Comparison of ENCODE assay signal across 8 mouse cellular contexts in the genomic region with DNA sequence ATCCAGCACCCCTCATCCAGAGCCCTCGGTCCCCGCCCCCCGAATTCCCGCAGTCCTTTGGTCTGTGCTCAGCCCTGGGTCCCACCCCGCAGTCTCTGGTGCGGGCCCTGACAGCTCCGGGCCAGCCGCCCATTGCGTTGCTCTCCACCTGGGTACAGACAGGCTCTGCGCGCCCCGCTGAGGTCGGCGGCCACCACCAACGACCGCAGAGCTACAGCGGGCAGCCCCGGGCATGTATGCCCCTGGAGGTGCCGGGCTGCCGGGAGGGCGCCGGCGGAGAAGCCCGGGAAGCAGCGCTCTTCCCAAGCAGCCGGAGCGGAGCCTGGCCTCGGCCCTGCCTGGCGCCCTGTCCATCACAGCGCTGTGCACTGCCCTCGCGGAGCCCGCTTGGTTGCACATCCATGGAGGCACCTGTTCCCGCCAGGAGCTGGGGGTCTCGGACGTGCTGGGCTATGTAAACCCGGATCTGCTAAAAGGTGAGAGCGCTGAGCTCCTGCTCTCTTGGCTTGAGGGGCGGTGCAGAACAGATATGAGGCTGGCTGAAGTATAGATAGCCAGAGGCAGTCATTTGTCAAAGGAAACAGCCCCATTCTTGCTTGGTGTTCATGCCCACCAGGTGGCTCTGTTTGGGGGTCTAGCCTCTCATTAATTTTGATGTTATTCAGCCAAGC. TPM values are rescaled to one million over a fixed set of nuclear protein-coding genes. Genes with fewer than 3 reads are reported as not detected.
DNase-seq lines count a peak whose midpoint lies in the region; ATAC-seq and TF ChIP-seq lines count a peak whose summit lies in the region.

No protein-coding gene starts in this region.

- 1% methylated on average over 39 of the region's 39 CpGs for WGBS in embryonic facial prominence, embryonic 12.5 days
- 1% methylated on average over 39 of the region's 39 CpGs for WGBS in heart, embryonic 12.5 days
- under 1% methylated on average over 39 of the region's 39 CpGs for WGBS in kidney, embryonic 16.5 days
- WGBS in liver, embryonic 13.5 days (ENCODE audit: insufficient replicate concordance) = under 1% methylated on average over 39 of the region's 39 CpGs
- WGBS in neural tube, embryonic 11.5 days = 1% methylated on average over 39 of the region's 39 CpGs
- under 1% methylated on average over 38 of the region's 39 CpGs for WGBS in stomach, postnatal 0 days

- peak; percentile 69 for DNase-seq in A20 (ENCODE audit: low read depth, low spot score)
- DNase-seq in adrenal gland, adult 8-10 months = peak; percentile 39
- peak; percentile 56 for DNase-seq in liver, embryonic 13.5 days
- peak; percentile 37 for DNase-seq in neural tube, embryonic 11.5 days (ENCODE audit: low spot score)
- DNase-seq in stomach, postnatal 0 days (ENCODE audit: low spot score) = peak; percentile 59

- TF ChIP-seq CTCF in stomach, postnatal 0 days (IDR thresholded peaks at IDR 0.05; ENCODE audit: low read depth) = peak; percentile 59

- H3K36me3 ChIP-seq in embryonic facial prominence, embryonic 12.5 days = peaks cover 33% of the 10 kb centered on the region; the same call in 1 of the 2 replicates
- H3K36me3 ChIP-seq in heart, embryonic 12.5 days = peaks cover 33% of the 10 kb centered on the region
- H3K36me3 ChIP-seq in kidney, embryonic 16.5 days (ENCODE audit: insufficient read depth, low read length) = peaks cover 22% of the 10 kb centered on the region
- peaks cover 37% of the 10 kb centered on the region for H3K36me3 ChIP-seq in liver, embryonic 13.5 days
- peaks cover 8% of the 10 kb centered on the region; the same call in 1 of the 2 replicates for H3K36me3 ChIP-seq in neural tube, embryonic 11.5 days (ENCODE audit: control insufficient read depth, insufficient read depth, low read length)
- peaks cover 7% of the 10 kb centered on the region; the same call in 1 of the 2 replicates for H3K36me3 ChIP-seq in stomach, postnatal 0 days (ENCODE audit: control insufficient read depth, insufficient read depth, low read length)

- TF ChIP-seq EP300 in stomach, postnatal 0 days (optimal IDR thresholded peaks at IDR 0.05) = no peak

- H3K27ac ChIP-seq in embryonic facial prominence, embryonic 12.5 days = peak overlapping the region; percentile 41; the same call in 1 of the 2 replicates
- peak overlapping the region; percentile 69 for H3K27ac ChIP-seq in heart, embryonic 12.5 days (ENCODE audit: poor library complexity, severe bottlenecking)
- peak overlapping the region; percentile 80 for H3K27ac ChIP-seq in kidney, embryonic 16.5 days (ENCODE audit: low read length)
- peak overlapping the region; percentile 95 for H3K27ac ChIP-seq in liver, embryonic 13.5 days
- H3K27ac ChIP-seq in neural tube, embryonic 11.5 days (ENCODE audit: low read depth, low read length) = peak overlapping the region; percentile 0; the same call in 1 of the 2 replicates
- H3K27ac ChIP-seq in stomach, postnatal 0 days (replicated peaks) = peak overlapping the region; percentile 88

- no peaks in the 10 kb centered on the region for H3K9me3 ChIP-seq in embryonic facial prominence, embryonic 12.5 days
- no peaks in the 10 kb centered on the region for H3K9me3 ChIP-seq in heart, embryonic 12.5 days (replicated peaks)
- H3K9me3 ChIP-seq in kidney, embryonic 16.5 days (ENCODE audit: low read length) = no peaks in the 10 kb centered on the region
- H3K9me3 ChIP-seq in liver, embryonic 13.5 days (replicated peaks) = no peaks in the 10 kb centered on the region
- H3K9me3 ChIP-seq in neural tube, embryonic 11.5 days (ENCODE audit: control insufficient read depth, low read length) = no peaks in the 10 kb centered on the region
- no peaks in the 10 kb centered on the region for H3K9me3 ChIP-seq in stomach, postnatal 0 days (ENCODE audit: control insufficient read depth, low read length)

- H3K9ac ChIP-seq in embryonic facial prominence, embryonic 12.5 days = peak overlapping the region; percentile 89
- peak overlapping the region; percentile 91 for H3K9ac ChIP-seq in heart, embryonic 12.5 days
- peak overlapping the region; percentile 87 for H3K9ac ChIP-seq in kidney, embryonic 16.5 days (replicated peaks; ENCODE audit: low read length)
- peak overlapping the region; percentile 95 for H3K9ac ChIP-seq in liver, embryonic 13.5 days
- H3K9ac ChIP-seq in neural tube, embryonic 11.5 days (ENCODE audit: low read length) = peak overlapping the region; percentile 76
- H3K9ac ChIP-seq in stomach, postnatal 0 days (ENCODE audit: low read length) = peak overlapping the region; percentile 91

- ATAC-seq in embryonic facial prominence, embryonic 12.5 days (ENCODE audit: insufficient number of reproducible peaks, insufficient read depth, low FRiP score, low TSS enrichment) = peak; percentile 66
- ATAC-seq in heart, embryonic 12.5 days (ENCODE audit: insufficient number of reproducible peaks, low FRiP score) = peak; percentile 58
- ATAC-seq in kidney, embryonic 16.5 days (ENCODE audit: low FRiP score, low TSS enrichment) = peak; percentile 69
- peak; percentile 48 for ATAC-seq in liver, embryonic 13.5 days (ENCODE audit: low read depth)
- ATAC-seq in neural tube, embryonic 11.5 days (ENCODE audit: insufficient read depth, low FRiP score, low TSS enrichment) = peak; percentile 64
- ATAC-seq in stomach, postnatal 0 days (ENCODE audit: low FRiP score, low TSS enrichment) = peak; percentile 38

- H3K4me3 ChIP-seq in embryonic facial prominence, embryonic 12.5 days = peak overlapping the region; percentile 97
- H3K4me3 ChIP-seq in heart, embryonic 12.5 days = peak overlapping the region; percentile 75
- H3K4me3 ChIP-seq in kidney, embryonic 16.5 days (ENCODE audit: low read length) = peak overlapping the region; percentile 95
- H3K4me3 ChIP-seq in liver, embryonic 13.5 days (replicated peaks) = peak overlapping the region; percentile 97
- peak overlapping the region; percentile 74 for H3K4me3 ChIP-seq in neural tube, embryonic 11.5 days (ENCODE audit: low read depth, low read length)
- H3K4me3 ChIP-seq in stomach, postnatal 0 days (ENCODE audit: low read depth, low read length) = peak overlapping the region; percentile 65

- H3K27me3 ChIP-seq in embryonic facial prominence, embryonic 12.5 days = no peaks in the 10 kb centered on the region
- no peaks in the 10 kb centered on the region for H3K27me3 ChIP-seq in heart, embryonic 12.5 days (replicated peaks)
- no peaks in the 10 kb centered on the region for H3K27me3 ChIP-seq in kidney, embryonic 16.5 days (ENCODE audit: insufficient read depth, low read length)
- no peaks in the 10 kb centered on the region for H3K27me3 ChIP-seq in liver, embryonic 13.5 days
- no peaks in the 10 kb centered on the region for H3K27me3 ChIP-seq in neural tube, embryonic 11.5 days (ENCODE audit: control insufficient read depth, insufficient read depth, low read length)
- H3K27me3 ChIP-seq in stomach, postnatal 0 days (ENCODE audit: control insufficient read depth, insufficient read depth, low read length) = no peaks in the 10 kb centered on the region

- H3K4me1 ChIP-seq in embryonic facial prominence, embryonic 12.5 days = peaks cover 17% of the 10 kb centered on the region
- H3K4me1 ChIP-seq in heart, embryonic 12.5 days (replicated peaks) = peaks cover 47% of the 10 kb centered on the region
- peaks cover 30% of the 10 kb centered on the region for H3K4me1 ChIP-seq in kidney, embryonic 16.5 days (ENCODE audit: insufficient read depth, low read length)
- peaks cover 56% of the 10 kb centered on the region for H3K4me1 ChIP-seq in liver, embryonic 13.5 days (replicated peaks)
- H3K4me1 ChIP-seq in neural tube, embryonic 11.5 days (ENCODE audit: control insufficient read depth, insufficient read depth, low read length) = 0 out of 2 replicates have a peak, but pooled peaks cover 15% of the 10 kb centered on the region
- peaks cover 3% of the 10 kb centered on the region for H3K4me1 ChIP-seq in stomach, postnatal 0 days (replicated peaks; ENCODE audit: control insufficient read depth, insufficient read depth)

- H3K4me2 ChIP-seq in embryonic facial prominence, embryonic 12.5 days (replicated peaks) = peak overlapping the region; percentile 97
- H3K4me2 ChIP-seq in heart, embryonic 12.5 days = peak overlapping the region; percentile 99
- peak overlapping the region; percentile 86 for H3K4me2 ChIP-seq in kidney, embryonic 16.5 days (replicated peaks; ENCODE audit: low read depth, low read length)
- H3K4me2 ChIP-seq in liver, embryonic 13.5 days = peak overlapping the region; percentile 99
- H3K4me2 ChIP-seq in neural tube, embryonic 11.5 days (ENCODE audit: low read depth) = peak overlapping the region; percentile 99
- H3K4me2 ChIP-seq in stomach, postnatal 0 days (replicated peaks; ENCODE audit: low read depth) = peak overlapping the region; percentile 94

RNA-seq across cellular contexts. Expression of a gene that starts 0.8 kb away (rescaled TPM):
- 10 to 100 TPM; 80.3 to 95.7 (median 89.0) TPM for total RNA-seq in adrenal gland, adult 8-10 months (2022)
- 28.1 and 31.3 TPM in 2 replicates for polyA plus RNA-seq in embryonic facial prominence, embryonic 12.5 days (2016; fragmentation: Nextera tagmentation; extraction: Ambion mirVana)
- polyA plus RNA-seq in heart, embryonic 12.5 days (2016; fragmentation: Nextera tagmentation; extraction: Ambion mirVana) = 24.7 and 27.8 TPM in 2 replicates
- 29.0 and 29.5 TPM in 2 replicates for polyA plus RNA-seq in kidney, embryonic 16.5 days (2015; fragmentation: Nextera tagmentation; extraction: Ambion mirVana)
- polyA plus RNA-seq in liver, embryonic 13.5 days (2015; fragmentation: Nextera tagmentation; extraction: Ambion mirVana) = 12.2 and 13.4 TPM in 2 replicates
- 27.4 and 30.4 TPM in 2 replicates for polyA plus RNA-seq in neural tube, embryonic 11.5 days (2014; fragmentation: Nextera tagmentation; extraction: Ambion mirVana)
- 27.0 and 27.1 TPM in 2 replicates for polyA plus RNA-seq in stomach, postnatal 0 days (2015; fragmentation: Nextera tagmentation; extraction: Ambion mirVana)

RNA-seq across cellular contexts. Expression of a gene that starts 0.9 kb away (rescaled TPM):
- 100 to 1,000 TPM; 121 to 155 (median 131) TPM for total RNA-seq in adrenal gland, adult 8-10 months (2022)
- polyA plus RNA-seq in embryonic facial prominence, embryonic 12.5 days (2016; fragmentation: Nextera tagmentation; extraction: Ambion mirVana) = 55.7 and 57.1 TPM in 2 replicates
- polyA plus RNA-seq in heart, embryonic 12.5 days (2016; fragmentation: Nextera tagmentation; extraction: Ambion mirVana) = 50.2 and 53.7 TPM in 2 replicates
- polyA plus RNA-seq in kidney, embryonic 16.5 days (2015; fragmentation: Nextera tagmentation; extraction: Ambion mirVana) = 74.2 and 81.7 TPM in 2 replicates
- 44.6 and 49.5 TPM in 2 replicates for polyA plus RNA-seq in liver, embryonic 13.5 days (2015; fragmentation: Nextera tagmentation; extraction: Ambion mirVana)
- 58.8 and 72.2 TPM in 2 replicates for polyA plus RNA-seq in neural tube, embryonic 11.5 days (2014; fragmentation: Nextera tagmentation; extraction: Ambion mirVana)
- 41.6 and 42.0 TPM in 2 replicates for polyA plus RNA-seq in stomach, postnatal 0 days (2015; fragmentation: Nextera tagmentation; extraction: Ambion mirVana)

RNA-seq across cellular contexts. Expression of a gene that starts 21.5 kb away (rescaled TPM):
- total RNA-seq in adrenal gland, adult 8-10 months (2022) = 100 to 1,000 TPM; 108 to 147 (median 121) TPM
- 82.5 and 87.3 TPM in 2 replicates for polyA plus RNA-seq in embryonic facial prominence, embryonic 12.5 days (2016; fragmentation: Nextera tagmentation; extraction: Ambion mirVana)
- 135 and 136 TPM in 2 replicates for polyA plus RNA-seq in heart, embryonic 12.5 days (2016; fragmentation: Nextera tagmentation; extraction: Ambion mirVana)
- polyA plus RNA-seq in kidney, embryonic 16.5 days (2015; fragmentation: Nextera tagmentation; extraction: Ambion mirVana) = 76.1 and 84.9 TPM in 2 replicates
- 48.6 and 50.9 TPM in 2 replicates for polyA plus RNA-seq in liver, embryonic 13.5 days (2015; fragmentation: Nextera tagmentation; extraction: Ambion mirVana)
- polyA plus RNA-seq in neural tube, embryonic 11.5 days (2014; fragmentation: Nextera tagmentation; extraction: Ambion mirVana) = 80.2 and 84.7 TPM in 2 replicates
- polyA plus RNA-seq in stomach, postnatal 0 days (2015; fragmentation: Nextera tagmentation; extraction: Ambion mirVana) = 57.3 and 62.7 TPM in 2 replicates

RNA-seq across cellular contexts. Expression of a gene that starts 40.3 kb away (rescaled TPM):
- total RNA-seq in adrenal gland, adult 8-10 months (2022) = 100 to 1,000 TPM in 2 of 4 experiments, 10 to 100 TPM in 2; 81.3 to 110 (median 95.1) TPM
- 88.2 and 89.1 TPM in 2 replicates for polyA plus RNA-seq in embryonic facial prominence, embryonic 12.5 days (2016; fragmentation: Nextera tagmentation; extraction: Ambion mirVana)
- 48.8 and 49.5 TPM in 2 replicates for polyA plus RNA-seq in heart, embryonic 12.5 days (2016; fragmentation: Nextera tagmentation; extraction: Ambion mirVana)
- polyA plus RNA-seq in kidney, embryonic 16.5 days (2015; fragmentation: Nextera tagmentation; extraction: Ambion mirVana) = 67.2 and 70.5 TPM in 2 replicates
- polyA plus RNA-seq in liver, embryonic 13.5 days (2015; fragmentation: Nextera tagmentation; extraction: Ambion mirVana) = 25.4 and 32.4 TPM in 2 replicates
- polyA plus RNA-seq in neural tube, embryonic 11.5 days (2014; fragmentation: Nextera tagmentation; extraction: Ambion mirVana) = 100 and 110 TPM in 2 replicates
- 13.8 and 16.9 TPM in 2 replicates for polyA plus RNA-seq in stomach, postnatal 0 days (2015; fragmentation: Nextera tagmentation; extraction: Ambion mirVana)

RNA-seq across cellular contexts. Expression of a gene that starts 40.4 kb away (rescaled TPM):
- 1 to 10 TPM; 1.1 to 2.5 (median 1.9) TPM for total RNA-seq in adrenal gland, adult 8-10 months (2022)
- 2.4 and 2.9 TPM in 2 replicates for polyA plus RNA-seq in embryonic facial prominence, embryonic 12.5 days (2016; fragmentation: Nextera tagmentation; extraction: Ambion mirVana)
- 1.8 and 2.3 TPM in 2 replicates for polyA plus RNA-seq in heart, embryonic 12.5 days (2016; fragmentation: Nextera tagmentation; extraction: Ambion mirVana)
- polyA plus RNA-seq in kidney, embryonic 16.5 days (2015; fragmentation: Nextera tagmentation; extraction: Ambion mirVana) = 1.6 and 2.1 TPM in 2 replicates
- 1.2 TPM in 2 replicates for polyA plus RNA-seq in liver, embryonic 13.5 days (2015; fragmentation: Nextera tagmentation; extraction: Ambion mirVana)
- polyA plus RNA-seq in neural tube, embryonic 11.5 days (2014; fragmentation: Nextera tagmentation; extraction: Ambion mirVana) = 1.9 and 4.0 TPM in 2 replicates
- polyA plus RNA-seq in stomach, postnatal 0 days (2015; fragmentation: Nextera tagmentation; extraction: Ambion mirVana) = 1.7 and 1.8 TPM in 2 replicates

Comparison
In these comparisons a context has a peak if more than half of its experiments do, and no peak if none do; other contexts are left out.
1. Peak in every context shown above with its lines: DNase-seq, ATAC-seq, H3K4me3 ChIP-seq and H3K27ac ChIP-seq.
2. H3K27ac ChIP-seq: peak in every context shown above with its lines; median percentile 95 in liver, embryonic 13.5 days; 88 in stomach, postnatal 0 days; 80 in kidney, embryonic 16.5 days; 69 in heart, embryonic 12.5 days; 41 in embryonic facial prominence, embryonic 12.5 days; 0 in neural tube, embryonic 11.5 days.